Mouse (Mus musculus) MEL (cell line): ENCODE results near the gene Gm20388. TPM values are rescaled to one million over a fixed set of nuclear protein-coding genes. Genes with fewer than 3 reads are reported as not detected.

Experiments used
- DNase-seq: peaks from one replicate; pipeline ENCODE4 v3.0.0; 2011; ENCODE audit warnings: low read depth, low spot score
- H3K27ac ChIP-seq: 2 replicates; pipeline ENCODE4 v1.5.1; 2012; ENCODE audit warnings: low read depth, mild to moderate bottlenecking, control low read depth, low read length, moderate library complexity; ENCODE audit not compliant: control insufficient read depth
- H3K27me3 ChIP-seq, 2 experiments: fragments of 150-350 bp in 1 of 2; sonication (generic) in 1 of 2; 2 replicates each; pipeline ENCODE4 v1.6.1; 2012; ENCODE audit warnings: low read length in 2 of 2, mild to moderate bottlenecking in 2 of 2, improper control_type of control experiment in 1 of 2, moderate library complexity in 1 of 2; ENCODE audit not compliant: insufficient read depth in 2 of 2, control insufficient read depth in 1 of 2
- H3K36me3 ChIP-seq, 2 experiments: 2 replicates each; pipeline ENCODE4 v1.6.1; 2012 to 2014; ENCODE audit warnings: low read length in 2 of 2, improper control_type of control experiment in 1 of 2, inconsistent platforms in 1 of 2, mild to moderate bottlenecking in 1 of 2; ENCODE audit not compliant: insufficient read depth in 2 of 2, control insufficient read depth in 1 of 2
- H3K4me1 ChIP-seq, 2 experiments: fragments of 150-350 bp in 1 of 2; sonication (generic) in 1 of 2; 2 replicates each; pipeline ENCODE4 v1.6.1; 2012; ENCODE audit warnings: low read length in 2 of 2, improper control_type of control experiment in 1 of 2, mild to moderate bottlenecking in 1 of 2; ENCODE audit not compliant: insufficient read depth in 2 of 2, control insufficient read depth in 1 of 2
- H3K4me3 ChIP-seq, 2 experiments: fragments of 150-350 bp in 1 of 2; sonication (generic) in 1 of 2; 2 replicates each; pipeline ENCODE4 v1.5.1; 2012; ENCODE audit warnings: low read depth in 2 of 2, low read length in 2 of 2, mild to moderate bottlenecking in 2 of 2, moderate library complexity in 2 of 2, control low read depth in 1 of 2, improper control_type of control experiment in 1 of 2; ENCODE audit not compliant: control insufficient read depth in 1 of 2, insufficient read depth in 1 of 2
- H3K79me2 ChIP-seq: 2 replicates; pipeline ENCODE4 v1.6.1; 2012; ENCODE audit warnings: mild to moderate bottlenecking, low read length, moderate library complexity; ENCODE audit not compliant: control insufficient read depth, poor library complexity, insufficient read depth
- H3K9ac ChIP-seq: 2 replicates; pipeline ENCODE4 v1.6.1; 2012; ENCODE audit warnings: low read depth, mild to moderate bottlenecking, control low read depth, low read length, moderate library complexity; ENCODE audit not compliant: control insufficient read depth, poor library complexity, severe bottlenecking
- H3K9me3 ChIP-seq: fragments of 150-350 bp; sonication (generic); replicated peaks from 2 replicates; pipeline ENCODE4 v1.6.1; 2012; ENCODE audit warnings: mild to moderate bottlenecking, low read length, improper control_type of control experiment, moderate library complexity; ENCODE audit not compliant: insufficient read depth
- BHLHE40 ChIP-seq: IDR thresholded peaks from 2 replicates; pipeline ENCODE4 v1.6.1; 2012; ENCODE audit warnings: low read depth, mild to moderate bottlenecking, inconsistent platforms, low read length, improper control_type of control experiment, borderline replicate concordance
- CHD2 ChIP-seq: IDR thresholded peaks from 2 replicates; pipeline ENCODE4 v1.6.1; 2011; ENCODE audit warnings: low read length, improper control_type of control experiment
- CTCF ChIP-seq, 3 experiments: IDR thresholded peaks in 2 of 3; conservative IDR thresholded peaks in 1 of 3; 2 replicates each; pipeline ENCODE4 v1.5.1; 2011 to 2012; ENCODE audit warnings: low read length in 3 of 3, low read depth in 2 of 3, mild to moderate bottlenecking in 2 of 3, improper control_type of control experiment in 1 of 3, inconsistent platforms in 1 of 3, mixed read lengths in 1 of 3, moderate library complexity in 1 of 3; ENCODE audit not compliant: control insufficient read depth in 1 of 3, insufficient read depth in 1 of 3, poor library complexity in 1 of 3, severe bottlenecking in 1 of 3
- E2F4 ChIP-seq: IDR thresholded peaks from 2 replicates; pipeline ENCODE4 v1.6.1; 2011; ENCODE audit warnings: low read depth, low read length, improper control_type of control experiment, borderline replicate concordance
- ETS1 ChIP-seq: IDR thresholded peaks from 2 replicates; pipeline ENCODE4 v1.6.1; 2012; ENCODE audit warnings: low read depth, mild to moderate bottlenecking, inconsistent platforms, low read length, improper control_type of control experiment, moderate library complexity
- GABPA ChIP-seq: IDR thresholded peaks from 2 replicates; pipeline ENCODE4 v1.6.1; 2012; ENCODE audit warnings: low read depth, mild to moderate bottlenecking, inconsistent platforms, low read length, improper control_type of control experiment, moderate library complexity
- HCFC1 ChIP-seq: IDR thresholded peaks from 2 replicates; pipeline ENCODE4 v1.6.1; 2012; ENCODE audit warnings: low read depth, mild to moderate bottlenecking, inconsistent platforms, low read length, improper control_type of control experiment, moderate library complexity
- KAT2A ChIP-seq: conservative IDR thresholded peaks from 2 replicates; pipeline ENCODE4 v1.6.1; 2012; ENCODE audit warnings: low read depth, low read length, improper control_type of control experiment, inconsistent platforms
- MAZ ChIP-seq: IDR thresholded peaks from 2 replicates; pipeline ENCODE4 v1.6.1; 2012; ENCODE audit warnings: low read depth, mild to moderate bottlenecking, inconsistent platforms, low read length, improper control_type of control experiment
- MYB ChIP-seq: IDR thresholded peaks from 2 replicates; pipeline ENCODE4 v1.6.1; 2011; ENCODE audit warnings: mild to moderate bottlenecking, low read depth, low read length, improper control_type of control experiment
- NRF1 ChIP-seq: IDR thresholded peaks from 2 replicates; pipeline ENCODE4 v1.6.1; 2014; ENCODE audit warnings: low read depth, mild to moderate bottlenecking, inconsistent platforms, low read length, improper control_type of control experiment, moderate library complexity; ENCODE audit not compliant: poor library complexity, insufficient read depth, severe bottlenecking
- POLR2A ChIP-seq, 2 experiments: IDR thresholded peaks; 2 replicates each; pipeline ENCODE4 v1.6.1; 2011 to 2012; ENCODE audit warnings: low read length in 2 of 2, mild to moderate bottlenecking in 2 of 2, control low read depth in 1 of 2, improper control_type of control experiment in 1 of 2, low read depth in 1 of 2, moderate library complexity in 1 of 2; ENCODE audit not compliant: control insufficient read depth in 1 of 2, insufficient read depth in 1 of 2, poor library complexity in 1 of 2
- POLR2AphosphoS5 ChIP-seq: IDR thresholded peaks from 2 replicates; pipeline ENCODE4 v1.6.1; 2012; ENCODE audit warnings: low read depth, borderline replicate concordance, mild to moderate bottlenecking, inconsistent platforms, low read length, moderate library complexity, mixed read lengths
- RAD21 ChIP-seq: IDR thresholded peaks from 2 replicates; pipeline ENCODE4 v1.6.1; 2011; ENCODE audit warnings: mild to moderate bottlenecking, low read depth, low read length, improper control_type of control experiment
- SIN3A ChIP-seq: IDR thresholded peaks from 2 replicates; pipeline ENCODE4 v1.6.1; 2012; ENCODE audit warnings: low read length, improper control_type of control experiment, inconsistent platforms
- SMC3 ChIP-seq: IDR thresholded peaks from 2 replicates; pipeline ENCODE4 v1.6.1; 2011; ENCODE audit warnings: low read depth, low read length, improper control_type of control experiment
- TBP ChIP-seq: IDR thresholded peaks from 2 replicates; pipeline ENCODE4 v1.8.0; 2011; ENCODE audit warnings: low read depth, low read length, improper control_type of control experiment
- UBTF ChIP-seq: IDR thresholded peaks from 2 replicates; pipeline ENCODE4 v1.6.1; 2012; ENCODE audit warnings: low read depth, mild to moderate bottlenecking, inconsistent platforms, low read length, improper control_type of control experiment, moderate library complexity, borderline replicate concordance; ENCODE audit not compliant: insufficient read depth
- ZC3H11A ChIP-seq: IDR thresholded peaks from 2 replicates; pipeline ENCODE4 v1.6.1; 2012; ENCODE audit warnings: low read depth, mild to moderate bottlenecking, inconsistent platforms, low read length, improper control_type of control experiment
- polyA plus RNA-seq, 2 experiments: library from polyadenylated mRNA; stranded (reverse) in 1 of 2; unstranded in 1 of 2; fragments of >175 nt in 1 of 2; fragments of >200 nt in 1 of 2; gene quantifications; 2 replicates each; pipeline versions ENCODE4 v1.2.1 to v1.2.4; 2012; ENCODE audit warnings: low replicate concordance in 2 of 2, low read depth in 1 of 2; ENCODE audit not compliant: insufficient read length in 2 of 2, insufficient read depth in 1 of 2, missing spikeins in 1 of 2
- total RNA-seq: library from RNA; depleted of rRNA; stranded (reverse); fragments of 300-350 nt; gene quantifications from 2 replicates; pipeline ENCODE4 v1.2.3, GENCODE M21; 2012

Gm20388 gene
- total and polyA plus RNA-seq, 3 experiments = 11.1 to 17.8 TPM; not detected in 1

GRCm38 (mm10) chr8:121603801-121604200 is 1693.2 kb downstream of the Gm20388 start:
- no peaks in the 10 kb centered on the region for H3K9me3 ChIP-seq
- TF ChIP-seq RAD21 (no peak), CTCF (IDR thresholded peaks at IDR 0.05 in 2 of 3, conservative IDR thresholded peaks at IDR 0.05 in 1 of 3; ENCODE audit: control insufficient read depth in 1 of 3, insufficient read depth in 1 of 3, low read depth in 2 of 3, low read length in 3 of 3, poor library complexity in 1 of 3, severe bottlenecking in 1 of 3) (no peak), SIN3A (no peak), POLR2AphosphoS5 (no peak), CHD2 (no peak), UBTF (no peak), SMC3 (no peak), TBP (no peak), NRF1 (no peak), ETS1 (no peak), ZC3H11A (no peak), E2F4 (no peak), GABPA (no peak), MAZ (no peak)
- no peaks in the 10 kb centered on the region for H3K27me3 ChIP-seq
- DNase-seq = no peak
- H3K36me3 ChIP-seq = no peaks in the 10 kb centered on the region
- H3K4me3 ChIP-seq = no peak overlapping the region
- no peaks in the 10 kb centered on the region for H3K79me2 ChIP-seq
- H3K4me1 ChIP-seq = no peaks in the 10 kb centered on the region
- no peak overlapping the region for H3K9ac ChIP-seq
- no peak overlapping the region for H3K27ac ChIP-seq

- no peaks in the 10 kb centered on the region for H3K9me3 ChIP-seq
- H3K4me1 ChIP-seq = no peaks in the 10 kb centered on the region
- no peaks in the 10 kb centered on the region for H3K27me3 ChIP-seq
- no peak overlapping the region for H3K9ac ChIP-seq
- no peak overlapping the region for H3K4me3 ChIP-seq
- TF ChIP-seq SIN3A (no peak), POLR2A (IDR thresholded peaks at IDR 0.05; ENCODE audit: control insufficient read depth in 1 of 2, insufficient read depth in 1 of 2, low read depth in 1 of 2, low read length in 2 of 2, poor library complexity in 1 of 2) (no peak), KAT2A (no peak), HCFC1 (no peak), CTCF (IDR thresholded peaks at IDR 0.05 in 2 of 3, conservative IDR thresholded peaks at IDR 0.05 in 1 of 3; ENCODE audit: control insufficient read depth in 1 of 3, insufficient read depth in 1 of 3, low read depth in 2 of 3, low read length in 3 of 3, poor library complexity in 1 of 3, severe bottlenecking in 1 of 3) (peak; percentile 9 to 44 (median 19); a peak in 3 of 6 replicates), RAD21 (no peak), BHLHE40 (no peak), MYB (no peak), SMC3 (no peak)
- no peak for DNase-seq
- no peaks in the 10 kb centered on the region for H3K79me2 ChIP-seq
- H3K27ac ChIP-seq = no peak overlapping the region
- H3K36me3 ChIP-seq = no peaks in the 10 kb centered on the region
Measured at GRCm38 (mm10) chr8:121607661-121608060, 1697.0 kb downstream of the Gm20388 start.
